Mouse (Mus musculus) neural tube, embryonic 14.5 days (tissue): ENCODE results near the gene Specc1l. TPM values are rescaled to one million over a fixed set of nuclear protein-coding genes. Genes with fewer than 3 reads are reported as not detected.

Source experiments
- ATAC-seq: fragments of 200-750 bp; cut with Nextera tagmentation; 2 replicates; pipeline ENCODE4 v1.8.0; 2017; ENCODE audit warnings: low read depth, mild to moderate bottlenecking, moderate TSS enrichment, moderate library complexity
- H3K27ac ChIP-seq: fragments of 300-500 bp; sonication (generic); 2 replicates; pipeline ENCODE4 v1.5.1; 2014; ENCODE audit warnings: low read depth, mild to moderate bottlenecking, control low read depth, low read length, moderate library complexity, mixed read lengths
- H3K27me3 ChIP-seq: fragments of 300-500 bp; sonication (generic); 2 replicates; pipeline ENCODE4 v1.6.1; 2014; ENCODE audit warnings: low read length; ENCODE audit not compliant: control insufficient read depth, insufficient read depth
- H3K36me3 ChIP-seq: fragments of 300-500 bp; sonication (generic); 2 replicates; pipeline ENCODE4 v1.6.1; 2014; ENCODE audit warnings: low read length, mixed read lengths; ENCODE audit not compliant: control insufficient read depth, insufficient read depth
- H3K4me1 ChIP-seq: fragments of 300-500 bp; sonication (generic); 2 replicates; pipeline ENCODE4 v1.6.1; 2014; ENCODE audit warnings: low read length; ENCODE audit not compliant: control insufficient read depth, insufficient read depth
- H3K4me2 ChIP-seq: fragments of 300-500 bp; sonication (generic); 2 replicates; pipeline ENCODE4 v1.6.1; 2014; ENCODE audit warnings: mild to moderate bottlenecking, low read depth, low read length, control low read depth
- H3K4me3 ChIP-seq: fragments of 300-500 bp; sonication (generic); 2 replicates; pipeline ENCODE4 v1.5.1; 2014; ENCODE audit warnings: low read depth, low read length, control low read depth, mixed read lengths
- H3K9ac ChIP-seq: fragments of 300-500 bp; sonication (generic); replicated peaks from 2 replicates; pipeline ENCODE4 v1.6.1; 2014; ENCODE audit warnings: low read depth, mild to moderate bottlenecking, control low read depth, low read length, mixed read lengths
- H3K9me3 ChIP-seq: fragments of 300-500 bp; sonication (generic); 2 replicates; pipeline ENCODE4 v1.6.1; 2016; ENCODE audit warnings: low read length; ENCODE audit not compliant: control insufficient read depth
- WGBS: fragments of 180-500 bp; shearing (Covaris S2); extraction: QIAGEN DNeasy Blood & Tissue Kit; methylation state at CpG from one replicate; pipeline ENCODE4 v1.1.7; 2014; 5-methylcytosine and 5-hydroxymethylcytosine counted together
- polyA plus RNA-seq: library from polyadenylated mRNA; unstranded; fragments of >200 nt; fragmentation: Nextera tagmentation; extraction: Ambion mirVana; gene quantifications from 2 replicates; pipeline ENCODE4 v1.2.1, GENCODE M21; 2014

The Specc1l gene
- polyA plus RNA-seq, 1 experiment from 2014 or later, result 25.5 TPM

DNA sequence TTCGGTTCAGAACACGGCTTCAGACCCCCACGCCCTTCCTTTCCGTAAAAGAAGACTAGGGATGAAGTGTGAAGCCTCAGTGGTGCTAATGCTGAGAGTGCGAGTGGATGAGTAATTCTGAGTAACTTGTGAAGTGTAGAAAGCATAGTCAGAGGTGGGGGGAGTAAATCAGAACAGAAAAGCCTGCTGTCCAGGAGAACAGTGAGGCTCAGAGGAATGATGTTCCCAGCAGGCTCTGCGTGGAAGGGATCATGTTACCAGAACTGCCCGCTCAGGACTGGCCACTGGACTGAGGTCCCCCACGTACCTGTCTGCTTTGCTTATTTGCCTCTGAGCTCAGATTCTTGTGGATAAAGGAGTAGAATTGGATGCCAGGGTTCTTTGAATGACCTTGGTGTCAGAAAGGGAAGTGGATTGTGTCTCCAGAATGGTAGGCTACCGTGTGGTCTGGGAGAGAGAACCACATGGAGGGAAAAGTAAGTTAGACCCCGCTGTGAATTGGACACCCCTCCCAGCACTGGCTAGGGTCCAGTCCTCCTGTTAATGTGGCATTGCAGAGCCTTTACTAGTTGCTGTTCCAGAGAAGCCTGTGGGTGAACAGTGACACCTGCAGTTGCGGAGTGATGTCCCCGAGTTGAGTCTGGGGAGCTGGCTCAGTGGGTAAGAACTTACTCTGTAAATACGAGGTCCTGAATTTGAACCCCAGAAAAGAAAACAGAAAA, 40.6 kb downstream of the Specc1l start:
- no peak overlapping the region for H3K9ac ChIP-seq

DNA sequence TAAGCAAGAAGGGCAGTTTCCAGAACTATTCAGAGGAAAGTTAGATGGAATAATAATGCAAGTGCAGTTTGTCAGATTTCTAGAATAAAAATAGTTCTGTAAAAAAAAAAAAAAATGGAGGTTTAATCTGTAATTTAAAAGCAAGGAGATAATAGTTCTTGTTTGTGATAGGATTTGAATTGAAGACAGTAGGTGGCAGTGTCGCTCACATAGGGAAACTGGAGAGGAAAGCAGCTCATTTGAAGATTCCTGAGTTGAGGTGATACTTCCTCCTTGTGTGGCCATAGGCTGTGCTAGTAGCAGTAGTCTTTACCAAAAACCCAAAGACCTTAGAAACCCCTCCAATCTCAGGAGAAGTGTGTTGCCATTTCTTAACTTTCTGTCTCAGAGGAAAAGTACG, 43.2 kb downstream of the Specc1l start:
- Histone ChIP-seq H3K27ac (no peak overlapping the region), H3K27me3 (no peaks in the 10 kb centered on the region), H3K9me3 (no peaks in the 10 kb centered on the region), H3K9ac (no peak overlapping the region), H3K4me3 (no peak overlapping the region), H3K36me3 (peaks cover 22% of the 10 kb centered on the region), H3K4me2 (no peak overlapping the region), H3K4me1 (no peaks in the 10 kb centered on the region)
- ATAC-seq, result no peak
- 62% methylated on average over 2 of the region's 2 CpGs for WGBS

More for the DNA sequence above, 40.6 kb downstream of the Specc1l start:
- ATAC-seq, result no peak
- peaks cover 12% of the 10 kb centered on the region for H3K36me3 ChIP-seq
- H3K27ac ChIP-seq, result no peak overlapping the region
- H3K4me1 ChIP-seq, result no peaks in the 10 kb centered on the region
- no peaks in the 10 kb centered on the region for H3K9me3 ChIP-seq
- no peak overlapping the region for H3K4me3 ChIP-seq
- 77% methylated on average over 13 of the region's 13 CpGs for WGBS
- H3K4me2 ChIP-seq, result no peak overlapping the region
- H3K27me3 ChIP-seq, result no peaks in the 10 kb centered on the region

DNA sequence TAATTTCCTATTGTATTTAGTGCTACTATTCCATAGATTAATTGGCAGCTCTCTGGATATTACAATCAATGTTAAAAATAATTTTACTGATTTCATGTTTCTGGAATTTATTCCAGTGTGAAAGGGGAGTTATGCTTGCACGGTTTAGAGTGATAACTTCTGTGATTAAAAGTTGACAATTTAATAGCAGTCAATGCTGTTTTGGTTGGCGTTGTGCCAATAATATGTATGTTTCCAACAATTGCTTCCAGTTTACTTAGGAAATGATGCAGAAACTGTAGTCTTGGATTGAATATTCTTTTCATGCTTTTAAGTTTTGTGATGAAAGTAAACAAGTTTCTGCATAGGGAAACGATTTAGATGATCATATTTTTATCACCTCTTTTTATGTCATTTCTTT, 45.5 kb downstream of the Specc1l start:
- H3K4me2 ChIP-seq, result no peak overlapping the region
- H3K9ac ChIP-seq, result no peak overlapping the region
- H3K36me3 ChIP-seq, result peaks cover 36% of the 10 kb centered on the region
- no peaks in the 10 kb centered on the region for H3K9me3 ChIP-seq
- no peaks in the 10 kb centered on the region for H3K4me1 ChIP-seq
- no peak for ATAC-seq
- 74% methylated on average over 3 of the region's 3 CpGs for WGBS
- H3K27ac ChIP-seq, result no peak overlapping the region
- no peak overlapping the region for H3K4me3 ChIP-seq
- no peaks in the 10 kb centered on the region for H3K27me3 ChIP-seq

DNA sequence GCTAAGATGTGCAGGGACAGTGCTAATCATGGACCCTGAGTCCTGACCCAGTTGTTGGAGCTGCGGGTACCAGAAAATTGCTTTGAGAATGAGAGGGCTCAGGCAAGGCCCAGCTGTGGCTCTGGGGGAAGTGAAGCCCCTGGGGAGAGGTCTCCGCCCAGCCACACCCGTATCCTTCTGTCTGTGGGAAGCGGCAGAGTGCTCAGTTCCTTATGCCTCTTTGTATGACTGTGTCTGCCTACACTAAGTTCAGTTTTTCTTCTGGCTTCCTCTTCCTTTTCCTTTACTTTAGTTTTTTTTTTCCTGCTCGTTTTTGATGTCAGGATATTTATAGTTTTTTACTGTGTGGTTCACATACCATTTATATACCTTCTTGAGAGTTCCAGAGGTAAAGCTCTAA, 46.4 kb downstream of the Specc1l start:
- Histone ChIP-seq H3K27ac (no peak overlapping the region), H3K36me3 (peaks cover 39% of the 10 kb centered on the region), H3K4me1 (no peaks in the 10 kb centered on the region), H3K4me2 (no peak overlapping the region), H3K9me3 (no peaks in the 10 kb centered on the region), H3K4me3 (no peak overlapping the region), H3K9ac (no peak overlapping the region), H3K27me3 (no peaks in the 10 kb centered on the region)
- WGBS, result 52% methylated on average over 5 of the region's 5 CpGs
- ATAC-seq, result no peak

DNA sequence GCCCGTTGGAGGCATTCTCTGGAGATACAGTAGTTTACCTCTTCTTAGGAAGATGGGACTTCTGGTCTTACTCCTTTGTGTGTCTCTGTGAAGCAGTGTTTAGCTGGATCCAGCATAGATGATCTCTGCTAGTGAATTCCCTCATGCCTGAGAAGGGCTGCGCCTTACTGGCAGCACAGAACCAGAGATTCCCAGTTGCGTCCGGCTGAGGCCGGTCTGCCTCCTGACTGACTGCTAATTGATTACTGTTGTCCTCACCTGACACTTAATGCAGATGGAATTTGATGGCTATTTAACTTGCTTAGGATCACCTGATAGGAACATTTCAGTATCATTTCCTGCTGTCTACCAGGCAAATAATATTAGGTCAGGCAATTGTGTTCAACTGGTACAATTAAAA, 49.4 kb downstream of the Specc1l start:
- no peak overlapping the region for H3K9ac ChIP-seq
- ATAC-seq, result no peak
- H3K9me3 ChIP-seq, result no peaks in the 10 kb centered on the region
- 96% methylated on average over 5 of the region's 5 CpGs for WGBS
- no peak overlapping the region for H3K27ac ChIP-seq
- H3K36me3 ChIP-seq, result peaks cover 53% of the 10 kb centered on the region
- no peak overlapping the region for H3K4me2 ChIP-seq
- no peak overlapping the region for H3K4me3 ChIP-seq
- no peaks in the 10 kb centered on the region for H3K27me3 ChIP-seq
- H3K4me1 ChIP-seq, result no peaks in the 10 kb centered on the region

DNA sequence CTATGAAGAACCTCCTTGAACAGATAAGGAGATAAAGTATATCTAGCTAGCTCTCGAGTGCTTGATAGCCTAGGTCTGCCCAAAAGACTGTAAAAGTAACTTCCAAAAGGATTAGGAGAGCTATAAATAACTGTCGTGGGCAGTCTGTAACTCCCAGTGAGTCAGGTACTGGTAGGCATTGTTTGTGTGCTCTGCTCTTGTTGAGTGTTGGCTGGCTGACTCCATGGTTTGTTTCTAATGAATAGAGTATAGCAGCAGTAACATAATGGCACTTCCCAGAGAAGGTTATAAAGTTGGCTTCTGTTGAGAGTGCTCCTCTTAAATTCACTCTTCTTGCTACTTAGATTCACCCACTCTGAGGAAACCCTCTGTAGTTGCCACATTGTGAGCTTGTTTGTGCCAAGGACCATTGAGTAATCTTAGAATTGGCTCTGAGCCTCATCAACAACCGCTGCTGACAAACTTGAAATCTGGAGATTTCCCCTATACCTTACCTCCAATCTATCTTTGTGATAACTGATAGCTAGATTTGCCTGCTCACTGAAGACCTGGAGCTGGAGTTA, 53.2 kb downstream of the Specc1l start:
- Histone ChIP-seq H3K4me2 (no peak overlapping the region), H3K36me3 (peaks cover 44% of the 10 kb centered on the region), H3K4me1 (no peaks in the 10 kb centered on the region), H3K27ac (no peak overlapping the region), H3K9me3 (no peaks in the 10 kb centered on the region), H3K4me3 (no peak overlapping the region), H3K27me3 (no peaks in the 10 kb centered on the region), H3K9ac (no peak overlapping the region)
- 31% methylated on average over 3 of the region's 3 CpGs for WGBS
- ATAC-seq, result no peak

DNA sequence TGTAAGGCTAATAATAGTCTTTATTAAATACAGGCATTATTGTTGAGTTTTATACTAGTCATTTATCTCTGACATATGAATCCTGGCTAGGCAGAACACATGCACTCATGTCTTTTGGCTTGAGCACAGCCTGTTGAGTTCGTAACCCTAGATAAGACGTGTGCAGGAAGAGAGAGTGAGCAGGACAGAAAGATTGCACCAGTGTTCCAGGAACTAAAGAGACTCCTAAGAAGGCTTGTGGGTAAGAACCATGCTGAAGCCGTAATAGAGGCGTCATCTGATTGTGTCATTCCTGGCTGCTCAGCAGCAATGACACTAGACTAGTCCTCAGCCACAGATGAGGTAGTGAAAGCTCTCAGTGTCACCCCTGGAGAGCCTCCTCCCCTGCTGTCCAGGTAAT, 61.1 kb downstream of the Specc1l start:
- 87% methylated on average over 4 of the region's 4 CpGs for WGBS

DNA sequence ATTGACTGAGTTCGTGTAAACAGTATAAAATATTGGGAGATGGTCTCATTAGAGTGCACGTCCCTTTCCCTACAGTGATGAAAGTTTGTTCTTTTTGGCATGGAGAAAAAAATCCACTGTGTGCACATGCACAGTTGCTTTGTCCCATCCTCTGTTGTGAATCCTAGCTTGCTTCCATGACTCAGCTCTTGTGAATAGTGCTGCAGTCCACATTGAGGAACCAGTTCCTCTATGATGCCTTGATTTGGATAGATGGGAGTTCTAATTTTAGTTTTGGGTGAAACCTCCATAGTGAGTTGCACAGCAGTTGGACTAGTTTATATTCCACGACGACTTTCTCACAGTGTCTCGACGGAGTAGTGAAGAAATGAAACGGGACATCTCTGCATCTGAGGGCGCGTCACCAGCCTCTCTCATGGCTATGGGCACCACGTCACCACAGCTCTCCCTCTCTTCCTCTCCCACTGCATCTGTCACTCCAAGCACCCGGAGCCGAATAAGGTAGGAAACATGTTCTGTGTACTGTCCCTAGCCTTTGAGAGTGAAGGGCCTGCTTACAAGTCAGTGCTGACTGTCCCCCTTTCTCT, 64.6 kb downstream of the Specc1l start:
- H3K36me3 ChIP-seq, result peaks cover 19% of the 10 kb centered on the region
- no peak overlapping the region for H3K27ac ChIP-seq

More for the DNA sequence above, 61.1 kb downstream of the Specc1l start:
- ATAC-seq, result no peak
- Histone ChIP-seq H3K27ac (no peak overlapping the region), H3K9me3 (no peaks in the 10 kb centered on the region), H3K36me3 (peaks cover 28% of the 10 kb centered on the region), H3K4me2 (no peak overlapping the region), H3K4me1 (no peaks in the 10 kb centered on the region), H3K27me3 (no peaks in the 10 kb centered on the region), H3K9ac (no peak overlapping the region), H3K4me3 (no peak overlapping the region)

DNA sequence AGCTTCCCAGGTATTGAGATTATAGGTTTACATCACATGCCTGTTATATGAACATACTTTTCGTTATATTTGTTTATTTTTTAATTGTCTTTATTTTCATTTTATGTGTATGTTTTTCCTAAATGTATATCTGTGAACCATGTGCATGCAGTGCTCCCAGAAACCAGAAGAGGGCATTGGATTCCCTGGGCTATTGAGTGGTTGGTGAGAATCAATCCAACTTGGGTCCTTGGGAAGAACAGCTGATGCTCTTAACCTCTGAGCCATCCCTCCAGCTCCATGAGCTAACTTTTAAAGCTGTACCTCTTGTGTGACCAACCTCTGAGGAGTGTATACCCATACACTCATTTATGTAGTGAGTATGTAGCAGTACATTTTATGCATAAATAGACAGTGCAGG, 65.6 kb downstream of the Specc1l start:
- Histone ChIP-seq H3K4me3 (no peak overlapping the region), H3K9me3 (no peaks in the 10 kb centered on the region), H3K9ac (no peak overlapping the region), H3K4me2 (no peak overlapping the region), H3K27ac (no peak overlapping the region), H3K4me1 (no peaks in the 10 kb centered on the region), H3K36me3 (peaks cover 19% of the 10 kb centered on the region), H3K27me3 (no peaks in the 10 kb centered on the region)
- ATAC-seq, result no peak
- 72% methylated on average over 1 of the region's 1 CpGs for WGBS

More for the DNA sequence above, 64.6 kb downstream of the Specc1l start:
- H3K9ac ChIP-seq, result no peak overlapping the region
- H3K27me3 ChIP-seq, result no peaks in the 10 kb centered on the region
- no peaks in the 10 kb centered on the region for H3K4me1 ChIP-seq
- H3K9me3 ChIP-seq, result no peaks in the 10 kb centered on the region
- ATAC-seq, result no peak
- H3K4me2 ChIP-seq, result no peak overlapping the region
- H3K4me3 ChIP-seq, result no peak overlapping the region
- WGBS, result 96% methylated on average over 12 of the region's 12 CpGs
